Comparison of ENCODE assay signal across 8 mouse cellular contexts in genomic region chr14:55682118-55682493, GRCm38 (mm10). TPM values are rescaled to one million over a fixed set of nuclear protein-coding genes. Genes with fewer than 3 reads are reported as not detected.
DNase-seq lines count a peak whose midpoint lies in the region; ATAC-seq and TF ChIP-seq lines count a peak whose summit lies in the region.

No protein-coding gene starts in this region.

- no peaks in the 10 kb centered on the region for H3K9me3 ChIP-seq in kidney, embryonic 14.5 days (ENCODE audit: control insufficient read depth, low read length)
- no peaks in the 10 kb centered on the region for H3K9me3 ChIP-seq in hindbrain, embryonic 14.5 days (ENCODE audit: control insufficient read depth, low read length)
- H3K9me3 ChIP-seq in midbrain, embryonic 13.5 days, result no peaks in the 10 kb centered on the region

- ATAC-seq in kidney, embryonic 14.5 days (ENCODE audit: low FRiP score, low TSS enrichment), result no peak; the same call in 1 of the 2 replicates
- ATAC-seq in hindbrain, embryonic 14.5 days (ENCODE audit: low FRiP score), result peak; percentile 52; the same call in 1 of the 2 replicates
- ATAC-seq in midbrain, embryonic 13.5 days, result peak; percentile 75
- no peak for ATAC-seq in monocyte, adult 5-6 weeks (replicated peaks; ENCODE audit: insufficient number of reproducible peaks, low FRiP score, low TSS enrichment, poor library complexity, severe bottlenecking)

- WGBS in kidney, embryonic 14.5 days, result 16% methylated on average over 3 of the region's 3 CpGs
- 17% methylated on average over 3 of the region's 3 CpGs for WGBS in hindbrain, embryonic 14.5 days
- 14% methylated on average over 3 of the region's 3 CpGs for WGBS in midbrain, embryonic 13.5 days

- H3K4me2 ChIP-seq in kidney, embryonic 14.5 days (replicated peaks; ENCODE audit: low read depth, low read length), result peak overlapping the region; percentile 77
- H3K4me2 ChIP-seq in hindbrain, embryonic 14.5 days (replicated peaks), result peak overlapping the region; percentile 92
- peak overlapping the region; percentile 86 for H3K4me2 ChIP-seq in midbrain, embryonic 13.5 days (replicated peaks)

- H3K27me3 ChIP-seq in kidney, embryonic 14.5 days (ENCODE audit: control insufficient read depth, insufficient read depth, low read length), result no peaks in the 10 kb centered on the region
- no peaks in the 10 kb centered on the region for H3K27me3 ChIP-seq in hindbrain, embryonic 14.5 days (ENCODE audit: control insufficient read depth, insufficient read depth, low read length)
- no peaks in the 10 kb centered on the region for H3K27me3 ChIP-seq in midbrain, embryonic 13.5 days

- 0 out of 2 replicates have a peak, but pooled peaks cover 8% of the 10 kb centered on the region for H3K4me1 ChIP-seq in kidney, embryonic 14.5 days (ENCODE audit: control insufficient read depth, insufficient read depth, low read length)
- H3K4me1 ChIP-seq in cortical plate, adult 2 months (ENCODE audit: control insufficient read depth, insufficient read depth, low read length), result no peaks in the 10 kb centered on the region
- H3K4me1 ChIP-seq in hindbrain, embryonic 14.5 days (replicated peaks; ENCODE audit: control insufficient read depth, insufficient read depth, low read length), result peaks cover 7% of the 10 kb centered on the region
- peaks cover 13% of the 10 kb centered on the region for H3K4me1 ChIP-seq in midbrain, embryonic 13.5 days (replicated peaks)

- no peak for TF ChIP-seq CTCF in cortical plate, adult 2 months (IDR thresholded peaks at IDR 0.05; ENCODE audit: extremely low read depth, insufficient read depth, low read length)

- peaks cover 35% of the 10 kb centered on the region for H3K36me3 ChIP-seq in kidney, embryonic 14.5 days (ENCODE audit: control insufficient read depth, insufficient read depth, low read length)
- peaks cover 31% of the 10 kb centered on the region for H3K36me3 ChIP-seq in hindbrain, embryonic 14.5 days (replicated peaks; ENCODE audit: control insufficient read depth, insufficient read depth)
- H3K36me3 ChIP-seq in midbrain, embryonic 13.5 days, result peaks cover 28% of the 10 kb centered on the region

- no peak for DNase-seq in kidney, adult 8-10 months
- no peak for DNase-seq in hindbrain, embryonic 14.5 days (ENCODE audit: low spot score)
- no peak for DNase-seq in layer of hippocampus, postnatal 10 days (ENCODE audit: low spot score in 2 of 2)
- DNase-seq in frontal cortex, postnatal 25 days (ENCODE audit: low spot score in 2 of 2), result no peak

- peak overlapping the region; percentile 82 for H3K4me3 ChIP-seq in kidney, embryonic 14.5 days (ENCODE audit: low read length)
- H3K4me3 ChIP-seq in cortical plate, adult 2 months (ENCODE audit: insufficient read depth, low read length), result peak overlapping the region; percentile 48
- peak overlapping the region; percentile 72 for H3K4me3 ChIP-seq in hindbrain, embryonic 14.5 days (replicated peaks; ENCODE audit: low read length)
- peak overlapping the region; percentile 70 for H3K4me3 ChIP-seq in midbrain, embryonic 13.5 days (replicated peaks)

- no peak for TF ChIP-seq POLR2A in cortical plate, adult 2 months (IDR thresholded peaks at IDR 0.05; ENCODE audit: extremely low read depth, insufficient read depth, low read length)

- H3K27ac ChIP-seq in kidney, embryonic 14.5 days (ENCODE audit: low read depth, low read length), result no peak overlapping the region
- H3K27ac ChIP-seq in cortical plate, adult 2 months (ENCODE audit: insufficient read depth, low read length), result no peak overlapping the region
- peak overlapping the region; percentile 68 for H3K27ac ChIP-seq in hindbrain, embryonic 14.5 days
- peak overlapping the region; percentile 22; the same call in 1 of the 2 replicates for H3K27ac ChIP-seq in midbrain, embryonic 13.5 days

- H3K9ac ChIP-seq in kidney, embryonic 14.5 days (ENCODE audit: low read depth, low read length), result peak overlapping the region; percentile 72
- peak overlapping the region; percentile 46 for H3K9ac ChIP-seq in hindbrain, embryonic 14.5 days
- H3K9ac ChIP-seq in midbrain, embryonic 13.5 days (replicated peaks), result peak overlapping the region; percentile 37; the same call in 1 of the 2 replicates

RNA-seq across cellular contexts. Expression of gene Tinf2, which starts 0.5 kb away (rescaled TPM):
- polyA plus RNA-seq in kidney, embryonic 14.5 days (2014; fragmentation: Nextera tagmentation; extraction: Ambion mirVana), result 40.3 and 50.1 TPM in 2 replicates
- 16.1 and 18.7 TPM in 2 replicates for polyA plus RNA-seq in cortical plate, adult 2 months (2012; rRNA removed)
- 24.3 and 25.1 TPM in 2 replicates for polyA plus RNA-seq in hindbrain, embryonic 14.5 days (2014; fragmentation: Nextera tagmentation; extraction: Ambion mirVana)
- polyA plus RNA-seq in midbrain, embryonic 13.5 days (2015; fragmentation: Nextera tagmentation; extraction: Ambion mirVana), result 36.9 and 38.5 TPM in 2 replicates
- 42.6 to 96.3 TPM (median 46.5 TPM) in 3 replicates for total RNA-seq in monocyte, adult 5-6 weeks (2017)
- total RNA-seq in layer of hippocampus, postnatal 10 days (2021), result 10 to 100 TPM; 18.4 to 23.9 TPM

RNA-seq across cellular contexts. Expression of gene Nedd8, which starts 10.2 kb away (rescaled TPM):
- polyA plus RNA-seq in kidney, embryonic 14.5 days (2014; fragmentation: Nextera tagmentation; extraction: Ambion mirVana), result 586 and 744 TPM in 2 replicates
- 346 and 353 TPM in 2 replicates for polyA plus RNA-seq in cortical plate, adult 2 months (2012; rRNA removed)
- polyA plus RNA-seq in hindbrain, embryonic 14.5 days (2014; fragmentation: Nextera tagmentation; extraction: Ambion mirVana), result 544 and 612 TPM in 2 replicates
- polyA plus RNA-seq in midbrain, embryonic 13.5 days (2015; fragmentation: Nextera tagmentation; extraction: Ambion mirVana), result 605 and 607 TPM in 2 replicates
- total RNA-seq in monocyte, adult 5-6 weeks (2017), result 224 to 272 TPM (median 230 TPM) in 3 replicates
- 100 to 1,000 TPM; 320 to 339 TPM for total RNA-seq in layer of hippocampus, postnatal 10 days (2021)

RNA-seq across cellular contexts. Expression of gene Gmpr2, which starts 10.4 kb away (rescaled TPM):
- polyA plus RNA-seq in kidney, embryonic 14.5 days (2014; fragmentation: Nextera tagmentation; extraction: Ambion mirVana), result 58.4 and 62.9 TPM in 2 replicates
- 31.4 and 35.1 TPM in 2 replicates for polyA plus RNA-seq in cortical plate, adult 2 months (2012; rRNA removed)
- 35.8 and 40.8 TPM in 2 replicates for polyA plus RNA-seq in hindbrain, embryonic 14.5 days (2014; fragmentation: Nextera tagmentation; extraction: Ambion mirVana)
- 49.5 and 53.3 TPM in 2 replicates for polyA plus RNA-seq in midbrain, embryonic 13.5 days (2015; fragmentation: Nextera tagmentation; extraction: Ambion mirVana)
- 24.7 to 33.1 TPM (median 25.6 TPM) in 3 replicates for total RNA-seq in monocyte, adult 5-6 weeks (2017)
- total RNA-seq in layer of hippocampus, postnatal 10 days (2021), result 10 to 100 TPM; 29.1 TPM

RNA-seq across cellular contexts. Expression of gene Mdp1, which starts 21.8 kb away (rescaled TPM):
- 52.0 and 52.7 TPM in 2 replicates for polyA plus RNA-seq in kidney, embryonic 14.5 days (2014; fragmentation: Nextera tagmentation; extraction: Ambion mirVana)
- 46.8 and 47.9 TPM in 2 replicates for polyA plus RNA-seq in cortical plate, adult 2 months (2012; rRNA removed)
- polyA plus RNA-seq in hindbrain, embryonic 14.5 days (2014; fragmentation: Nextera tagmentation; extraction: Ambion mirVana), result 70.4 and 71.0 TPM in 2 replicates
- 69.7 and 75.0 TPM in 2 replicates for polyA plus RNA-seq in midbrain, embryonic 13.5 days (2015; fragmentation: Nextera tagmentation; extraction: Ambion mirVana)
- total RNA-seq in monocyte, adult 5-6 weeks (2017), result 41.8 to 53.9 TPM (median 42.8 TPM) in 3 replicates
- total RNA-seq in layer of hippocampus, postnatal 10 days (2021), result 10 to 100 TPM; 47.8 to 50.0 TPM

RNA-seq across cellular contexts. Expression of gene Tgm1, which starts 31.6 kb away (rescaled TPM):
- polyA plus RNA-seq in kidney, embryonic 14.5 days (2014; fragmentation: Nextera tagmentation; extraction: Ambion mirVana), result 0.67 and 1.2 TPM in 2 replicates
- polyA plus RNA-seq in cortical plate, adult 2 months (2012; rRNA removed), result 0.04 and 0.08 TPM in 2 replicates
- polyA plus RNA-seq in hindbrain, embryonic 14.5 days (2014; fragmentation: Nextera tagmentation; extraction: Ambion mirVana), result 0.14 and 0.25 TPM in 2 replicates
- polyA plus RNA-seq in midbrain, embryonic 13.5 days (2015; fragmentation: Nextera tagmentation; extraction: Ambion mirVana), result 0.32 and 0.46 TPM in 2 replicates
- total RNA-seq in monocyte, adult 5-6 weeks (2017), result 0.49 to 4.7 TPM (median 1.5 TPM) in 3 replicates
- total RNA-seq in layer of hippocampus, postnatal 10 days (2021), result under 1 TPM; 0.16 to 0.18 TPM

Comparison
In these comparisons a context has a peak if more than half of its experiments do, and no peak if none do; other contexts are left out.
1. ATAC-seq: peak in hindbrain, embryonic 14.5 days (single experiment) and midbrain, embryonic 13.5 days (single experiment); none in kidney, embryonic 14.5 days (single experiment) and monocyte, adult 5-6 weeks (single experiment).
2. H3K27ac ChIP-seq: peak in hindbrain, embryonic 14.5 days (single experiment) and midbrain, embryonic 13.5 days (single experiment); none in kidney, embryonic 14.5 days (single experiment) and cortical plate, adult 2 months (single experiment).
3. Peak in every context shown above with its lines, with median percentiles within 50 percentile points of each other: H3K4me2 ChIP-seq, H3K4me3 ChIP-seq and H3K9ac ChIP-seq.